In the genomic region with DNA sequence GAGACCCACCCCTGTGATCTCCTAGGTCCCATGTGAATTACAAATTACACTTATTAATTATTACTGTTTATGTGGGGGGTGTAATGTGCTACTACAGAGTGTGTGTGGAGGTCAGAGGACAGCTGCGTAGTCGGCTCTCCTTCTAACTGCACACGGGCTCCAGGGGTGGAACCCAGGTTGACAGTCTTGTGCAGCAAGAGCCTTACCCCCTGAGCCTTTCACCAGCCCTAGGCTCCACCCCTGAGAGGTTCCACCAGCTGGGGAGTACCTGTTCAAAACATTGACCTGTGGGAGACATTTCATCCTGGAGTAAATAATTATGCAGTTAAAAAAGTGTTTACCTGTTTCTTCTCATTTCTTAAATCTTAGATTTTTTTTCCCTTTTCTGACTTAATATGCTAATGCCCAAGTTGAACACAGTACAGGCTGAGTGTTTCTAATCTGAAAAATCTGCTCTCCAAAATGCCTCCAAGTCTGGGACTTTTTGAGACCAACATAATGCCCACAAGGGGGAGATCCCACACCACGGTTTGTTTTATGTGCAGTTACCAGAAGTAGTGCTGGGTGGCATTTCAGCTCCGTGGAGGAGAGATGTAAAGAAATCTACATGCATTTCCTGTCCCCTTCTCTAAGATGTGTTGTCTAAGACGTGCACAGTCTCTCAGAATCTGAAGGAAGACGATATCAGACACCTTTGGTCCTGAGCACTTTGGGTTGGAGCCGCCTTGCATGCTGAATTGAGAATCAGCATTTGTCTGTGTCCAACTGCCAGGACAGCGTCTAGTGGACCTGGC, we compare ENCODE assay signal across 8 mouse cellular contexts. TPM values are rescaled to one million over a fixed set of nuclear protein-coding genes. Genes with fewer than 3 reads are reported as not detected.
DNase-seq lines count a peak whose midpoint lies in the region; ATAC-seq and TF ChIP-seq lines count a peak whose summit lies in the region.

No protein-coding gene starts in this region.

- no peak for DNase-seq in heart, adult 2 months
- no peak for DNase-seq in heart, postnatal 25 days (ENCODE audit: low spot score)
- DNase-seq in R1 (ENCODE audit: low read depth, low spot score), result peak; percentile 56
- peak; percentile 68 to 72 for DNase-seq in kidney, postnatal 36 days
- DNase-seq in left cerebral cortex, postnatal 10 days (ENCODE audit: extremely low spot score in 1 of 2, low spot score in 2 of 2), result no peak
- DNase-seq in layer of hippocampus, adult 18-20 months (ENCODE audit: low spot score in 2 of 2), result no peak

- peak overlapping the region; percentile 13; the same call in 1 of the 2 replicates for H3K9ac ChIP-seq in heart, adult 2 months (ENCODE audit: low read depth, low read length)

- peaks cover 13% of the 10 kb centered on the region for H3K36me3 ChIP-seq in heart, adult 2 months (ENCODE audit: control insufficient read depth, insufficient read depth, low read length)

- peaks cover 5% of the 10 kb centered on the region for H3K79me2 ChIP-seq in heart, adult 2 months (replicated peaks; ENCODE audit: control insufficient read depth, insufficient read depth, low read length)

- H3K27ac ChIP-seq in heart, adult 2 months, result peak overlapping the region; percentile 79

- H3K4me1 ChIP-seq in heart, adult 2 months (ENCODE audit: control insufficient read depth, insufficient read depth, low read length), result peaks cover 20% of the 10 kb centered on the region

- peak; percentile 60 for TF ChIP-seq CTCF in heart, adult 2 months (IDR thresholded peaks at IDR 0.05)

- peak; percentile 37 for ATAC-seq in granulocyte monocyte progenitor cell, adult 5-6 weeks (replicated peaks; ENCODE audit: poor library complexity, severe bottlenecking)
- ATAC-seq in monocyte, adult 5-6 weeks (replicated peaks; ENCODE audit: insufficient number of reproducible peaks, low FRiP score, low TSS enrichment, poor library complexity, severe bottlenecking), result 0 out of 2 replicates have a peak, but pooled peaks have one; percentile 42

- H3K27me3 ChIP-seq in heart, adult 2 months (ENCODE audit: control insufficient read depth, insufficient read depth, low read length), result no peaks in the 10 kb centered on the region

- intact Hi-C loops in heart, adult 2 months (cut with DNase I), result loop anchor here (2.0 to 10.0 kb wide), 2 partner anchors 15 to 45 kb away; no protein-coding TSS in a partner anchor
- intact Hi-C loops in heart, postnatal 25 days (cut with DNase I), result loop anchor here (2.0 kb wide), 1 partner anchor 13 kb away; no protein-coding TSS in a partner anchor
- intact Hi-C loops in left cerebral cortex, postnatal 10 days (cut with DNase I), result loop anchor here (10.0 kb wide), 1 partner anchor 375 kb away; no protein-coding TSS in a partner anchor

- whole genome bisulfite sequencing in heart, adult 2 months, result 34% methylated on average over 9 of the region's 9 CpGs

- no peak overlapping the region for H3K4me3 ChIP-seq in heart, adult 2 months

- no peak for TF ChIP-seq POLR2A in heart, adult 2 months (IDR thresholded peaks at IDR 0.05; ENCODE audit: insufficient read depth, low read depth, low read length)

- TF ChIP-seq EP300 in heart, adult 2 months (IDR thresholded peaks at IDR 0.05; ENCODE audit: insufficient read depth, low read depth, low read length), result no peak

RNA-seq across cellular contexts. Expression of gene Exoc6, which starts 9.3 kb away (rescaled TPM):
- total RNA-seq in heart, adult 2 months (2021), result 10 to 100 TPM; 29.8 to 34.2 TPM
- polyA plus RNA-seq in heart, adult 2 months (2012; rRNA removed), result 13.8 and 19.8 TPM in 2 replicates
- 10 to 100 TPM; 29.2 TPM for total RNA-seq in heart, postnatal 25 days (2021)
- 36.4 and 44.3 TPM in 2 replicates for total RNA-seq in granulocyte monocyte progenitor cell, adult 5-6 weeks (2014; fragmentation: Nextera tagmentation)
- total RNA-seq in granulocyte monocyte progenitor cell, adult 5-6 weeks (2017), result 73.0 and 73.8 TPM in 2 replicates
- total RNA-seq in monocyte, adult 5-6 weeks (2017), result 70.9 to 85.0 TPM (median 76.3 TPM) in 3 replicates
- 10 to 100 TPM; 52.9 to 53.6 TPM for total RNA-seq in left cerebral cortex, postnatal 10 days (2021)
- total RNA-seq in layer of hippocampus, adult 18-20 months (2021), result 10 to 100 TPM; 50.2 to 51.3 TPM

Comparison
In these comparisons a context has a peak if more than half of its experiments do, and no peak if none do; other contexts are left out.
1. DNase-seq: peak in R1 (single experiment) and kidney, postnatal 36 days (2 of 2); none in heart, adult 2 months (0 of 2), heart, postnatal 25 days (single experiment), left cerebral cortex, postnatal 10 days (0 of 2) and layer of hippocampus, adult 18-20 months (0 of 2).